Mouse (Mus musculus): Measurements from ENCODE around the gene Slc35a5. TPM values are rescaled to one million over a fixed set of nuclear protein-coding genes. Genes with fewer than 3 reads are reported as not detected.

The Slc35a5 gene
- polyA plus RNA-seq, 1 experiment from 2014 or later, result 27.8 TPM

DNA sequence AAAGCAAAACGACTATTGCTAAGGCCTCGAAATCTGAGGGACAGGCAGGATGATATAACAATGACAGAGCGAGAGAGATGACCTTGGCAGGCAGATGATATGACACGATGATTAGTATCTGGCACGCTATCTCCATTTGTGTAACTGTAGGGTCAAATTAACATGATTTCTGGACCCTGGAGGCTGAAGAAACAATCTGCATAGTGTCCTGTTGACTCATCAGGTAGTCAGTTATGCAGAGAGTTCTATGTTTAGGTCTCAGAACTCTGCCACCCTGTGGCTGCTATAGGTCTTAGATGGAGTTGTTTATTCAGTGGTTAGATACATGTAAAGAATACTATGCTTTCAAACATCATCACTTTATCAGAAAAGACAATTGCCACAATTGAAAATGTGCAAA is 16.8 kb downstream of the Slc35a5 start:
- H3K27ac ChIP-seq, result no peak overlapping the region
- no peak overlapping the region for H3K4me3 ChIP-seq (ENCODE audit: inconsistent target)
- peaks cover 30% of the 10 kb centered on the region for H3K36me3 ChIP-seq (ENCODE audit: inconsistent target)
- WGBS (ENCODE audit: missing documents), result 98% methylated on average over 5 of the region's 5 CpGs
- H3K79me2 ChIP-seq (ENCODE audit: inconsistent target), result no peaks in the 10 kb centered on the region

DNA sequence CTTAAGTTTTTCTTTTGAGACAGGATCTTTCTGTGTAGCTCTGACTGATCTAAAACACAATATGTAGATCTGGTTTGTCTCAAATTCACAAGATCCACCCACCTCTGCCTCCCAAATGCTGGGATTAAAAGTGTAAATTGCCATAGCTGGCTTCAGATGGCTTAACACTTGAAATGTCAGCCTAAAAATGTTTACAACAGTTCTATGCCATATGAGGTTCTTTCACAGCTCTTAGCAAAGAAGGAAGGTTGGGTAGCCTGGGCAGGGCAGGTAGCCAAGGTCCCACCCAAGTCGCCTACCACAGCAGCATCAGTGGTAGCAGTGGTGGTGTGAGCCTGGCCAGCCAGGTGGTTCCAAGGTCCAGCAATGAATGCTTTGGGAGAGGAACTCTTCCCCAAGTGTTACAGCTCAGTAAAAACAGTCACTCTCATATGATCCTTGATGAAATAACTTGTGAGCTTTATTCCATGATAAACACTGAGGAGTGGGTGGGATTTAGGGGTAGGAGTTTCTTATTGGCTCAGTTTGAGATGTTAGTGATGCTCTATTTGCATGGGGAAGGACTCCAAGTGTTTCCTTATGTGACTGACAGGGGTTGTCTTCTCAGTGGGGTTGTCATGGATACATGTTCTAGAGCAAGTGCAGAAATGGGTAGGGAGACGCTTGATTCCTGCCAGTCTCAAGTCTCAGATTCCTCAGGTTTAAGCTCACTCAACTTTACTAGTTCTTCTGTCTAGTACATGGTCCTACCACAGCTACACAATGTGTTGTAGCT is 30.4 kb downstream of the Slc35a5 start:
- Histone ChIP-seq H3K36me3 (ENCODE audit: inconsistent target) (no peaks in the 10 kb centered on the region), H3K79me2 (ENCODE audit: inconsistent target) (no peaks in the 10 kb centered on the region), H3K4me3 (ENCODE audit: inconsistent target) (no peak overlapping the region), H3K27ac (no peak overlapping the region)
- 94% methylated on average over 2 of the region's 2 CpGs for WGBS (ENCODE audit: missing documents)

DNA sequence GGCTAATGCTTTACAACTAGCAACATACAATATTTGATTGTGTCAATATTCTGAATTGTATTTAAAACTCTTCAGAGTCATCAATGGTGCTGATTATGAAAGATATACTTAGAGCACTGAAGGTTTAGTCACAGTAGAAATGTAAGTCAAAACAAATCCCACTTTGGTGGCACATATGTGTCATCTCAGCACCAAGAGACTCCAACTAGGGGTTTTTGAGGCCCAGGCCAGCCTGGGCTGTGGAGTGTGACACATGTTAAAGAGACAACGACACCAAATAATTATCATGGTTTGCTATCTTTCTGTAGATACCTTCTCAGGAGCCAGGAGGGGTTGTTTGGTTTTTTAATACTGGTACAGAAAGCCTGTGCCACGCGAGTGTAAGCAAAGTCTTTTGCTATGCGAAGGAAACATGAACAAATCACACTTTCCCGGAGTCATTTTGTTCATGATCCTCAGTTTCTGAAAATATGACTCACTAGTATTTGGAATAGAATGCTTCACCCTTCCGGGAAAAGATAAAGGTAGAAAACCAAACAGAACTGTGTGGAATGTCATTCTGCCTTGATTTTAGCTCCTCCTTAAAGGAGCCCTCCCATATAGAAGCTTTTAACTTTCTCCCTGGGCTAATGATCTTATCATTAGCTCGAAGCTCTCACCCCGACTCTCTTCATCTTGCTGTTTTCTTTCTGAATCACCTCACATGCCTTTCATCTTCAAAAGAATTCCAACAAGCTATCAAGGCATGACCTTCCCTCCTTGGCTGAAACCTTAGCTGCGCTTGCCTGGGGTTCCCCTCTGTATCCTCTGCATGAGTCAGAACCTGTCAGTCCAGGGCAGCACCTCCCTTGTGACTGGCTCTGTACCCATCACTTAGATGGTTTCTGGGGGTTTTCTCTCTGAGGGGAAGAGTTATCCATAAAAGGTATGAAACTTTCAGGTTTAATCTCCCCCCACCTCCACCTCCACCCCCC is 34.0 kb downstream of the Slc35a5 start:
- H3K27ac ChIP-seq, result no peak overlapping the region
- no peak overlapping the region for H3K4me3 ChIP-seq (ENCODE audit: inconsistent target)
- H3K79me2 ChIP-seq (ENCODE audit: inconsistent target), result no peaks in the 10 kb centered on the region
- WGBS (ENCODE audit: missing documents), result 84% methylated on average over 9 of the region's 9 CpGs
- no peaks in the 10 kb centered on the region for H3K36me3 ChIP-seq (ENCODE audit: inconsistent target)

DNA sequence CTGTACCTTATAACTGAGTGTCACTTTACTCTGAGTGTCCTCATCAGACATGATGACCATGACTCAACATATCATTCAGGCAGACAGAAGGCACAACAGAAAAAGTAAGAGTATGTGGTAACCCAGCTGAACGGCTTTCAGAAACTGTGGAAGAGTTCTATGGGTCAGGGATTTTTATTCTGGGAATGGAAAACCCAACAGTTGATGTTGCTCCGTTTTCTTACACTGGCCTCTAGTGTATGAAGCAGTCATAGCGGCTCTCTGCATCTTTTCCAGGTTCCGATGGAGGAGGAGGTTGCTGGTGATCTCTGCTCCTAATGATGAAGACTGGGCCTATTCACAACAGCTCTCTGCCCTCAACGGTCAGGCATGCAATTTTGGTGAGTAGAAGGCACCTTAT is 35.9 kb downstream of the Slc35a5 start:
- H3K36me3 ChIP-seq (ENCODE audit: inconsistent target), result no peaks in the 10 kb centered on the region
- no peak overlapping the region for H3K4me3 ChIP-seq (ENCODE audit: inconsistent target)
- H3K27ac ChIP-seq, result no peak overlapping the region
- WGBS (ENCODE audit: missing documents), result 81% methylated on average over 5 of the region's 5 CpGs
- H3K79me2 ChIP-seq (ENCODE audit: inconsistent target), result no peaks in the 10 kb centered on the region

DNA sequence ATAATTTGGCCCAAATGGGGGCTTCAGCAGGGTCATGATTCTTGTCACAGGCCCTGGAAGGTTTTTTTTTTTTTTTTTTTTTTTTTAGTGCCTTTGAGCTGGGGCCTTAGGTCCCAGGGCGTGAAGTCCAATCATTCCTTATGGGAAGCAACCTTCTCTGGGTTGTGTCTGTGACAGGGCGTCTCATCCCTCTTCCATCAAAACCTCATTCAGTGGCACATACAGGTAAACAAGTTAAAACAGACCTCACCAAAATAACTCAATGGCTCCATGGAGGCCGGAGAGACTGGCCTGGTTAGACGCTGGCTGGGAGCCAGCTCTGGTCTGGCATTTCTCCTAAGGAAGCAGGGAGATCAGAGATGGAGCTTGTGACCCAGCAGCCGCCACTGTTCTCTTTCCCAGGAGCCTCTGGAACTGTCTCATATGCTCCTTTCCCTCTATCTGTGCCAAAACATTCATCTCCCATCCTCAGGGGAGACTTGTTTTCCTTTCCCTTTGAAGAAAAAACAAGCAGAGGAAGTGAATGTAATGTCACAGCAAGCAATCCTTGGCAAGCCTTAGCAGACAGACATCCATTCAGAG is 37.6 kb downstream of the Slc35a5 start:
- no peaks in the 10 kb centered on the region for H3K36me3 ChIP-seq (ENCODE audit: inconsistent target)
- H3K27ac ChIP-seq, result no peak overlapping the region
- no peak overlapping the region for H3K4me3 ChIP-seq (ENCODE audit: inconsistent target)
- 90% methylated on average over 5 of the region's 5 CpGs for WGBS (ENCODE audit: missing documents)
- H3K79me2 ChIP-seq (ENCODE audit: inconsistent target), result no peaks in the 10 kb centered on the region

DNA sequence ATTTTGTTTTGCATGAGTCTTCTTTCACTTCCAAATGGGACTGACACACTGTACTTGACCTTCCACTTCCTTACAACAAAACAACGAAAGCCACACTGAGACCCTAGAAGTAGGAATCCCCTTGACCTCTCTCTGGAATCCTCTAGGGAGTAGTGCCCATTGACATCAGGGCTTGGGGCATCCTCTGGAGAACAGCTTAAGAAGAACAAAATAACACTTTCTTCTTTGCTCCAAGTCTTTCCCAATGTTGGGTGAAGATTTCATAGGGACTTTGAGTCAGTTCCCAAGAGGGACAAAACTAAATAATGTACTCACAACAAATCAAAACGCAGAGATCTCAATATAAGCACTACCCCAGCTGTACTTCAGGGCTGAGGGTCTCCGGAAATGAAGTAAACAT is 39.7 kb downstream of the Slc35a5 start:
- 94% methylated on average over 3 of the region's 3 CpGs for WGBS (ENCODE audit: missing documents)
- Histone ChIP-seq H3K27ac (no peak overlapping the region), H3K79me2 (ENCODE audit: inconsistent target) (no peaks in the 10 kb centered on the region), H3K36me3 (ENCODE audit: inconsistent target) (no peaks in the 10 kb centered on the region), H3K4me3 (ENCODE audit: inconsistent target) (no peak overlapping the region)

DNA sequence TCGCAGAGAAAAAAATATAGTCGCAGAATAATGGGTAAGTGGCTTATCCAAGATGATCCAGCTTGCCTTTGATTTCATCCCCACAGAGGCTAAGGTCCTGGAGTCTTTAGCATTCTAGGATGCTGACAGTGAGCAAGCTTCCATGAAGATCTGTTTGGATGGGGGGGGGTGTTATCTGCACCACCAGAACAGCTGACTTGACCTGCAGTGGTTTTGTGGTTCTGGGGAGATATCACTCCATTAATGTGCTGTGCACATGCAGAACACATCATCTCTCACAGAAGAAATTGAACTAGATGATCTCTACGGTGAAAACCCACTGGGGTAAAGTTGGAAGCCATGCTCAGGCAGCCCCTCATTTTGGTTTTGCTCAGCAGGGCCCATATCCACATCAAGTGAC is 41.3 kb downstream of the Slc35a5 start:
- Histone ChIP-seq H3K79me2 (ENCODE audit: inconsistent target) (no peaks in the 10 kb centered on the region), H3K27ac (no peak overlapping the region), H3K36me3 (ENCODE audit: inconsistent target) (no peaks in the 10 kb centered on the region), H3K4me3 (ENCODE audit: inconsistent target) (no peak overlapping the region)
- WGBS (ENCODE audit: missing documents), result 88% methylated on average over 3 of the region's 3 CpGs

DNA sequence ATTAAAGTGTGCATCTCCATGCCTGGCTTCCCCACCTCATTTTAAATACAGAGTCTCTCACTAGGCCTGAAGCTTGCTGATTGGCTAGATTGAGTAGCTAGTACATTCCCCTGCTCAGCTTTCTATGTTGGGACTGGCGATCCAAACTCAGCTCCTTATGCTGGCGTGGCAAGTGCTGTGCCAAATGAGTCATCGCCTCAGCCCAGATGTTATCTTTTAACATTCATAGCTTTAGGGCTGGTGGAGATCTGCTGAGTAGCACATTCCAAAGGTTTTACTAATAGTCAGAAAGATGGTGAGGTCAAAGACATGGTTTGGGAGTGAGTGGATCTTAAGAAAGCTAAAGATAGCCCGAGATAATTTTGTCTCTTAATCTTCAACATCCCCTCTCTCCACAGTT is 48.0 kb downstream of the Slc35a5 start:
- no peaks in the 10 kb centered on the region for H3K36me3 ChIP-seq (ENCODE audit: inconsistent target)
- WGBS (ENCODE audit: missing documents), result 64% methylated on average over 4 of the region's 4 CpGs

DNA sequence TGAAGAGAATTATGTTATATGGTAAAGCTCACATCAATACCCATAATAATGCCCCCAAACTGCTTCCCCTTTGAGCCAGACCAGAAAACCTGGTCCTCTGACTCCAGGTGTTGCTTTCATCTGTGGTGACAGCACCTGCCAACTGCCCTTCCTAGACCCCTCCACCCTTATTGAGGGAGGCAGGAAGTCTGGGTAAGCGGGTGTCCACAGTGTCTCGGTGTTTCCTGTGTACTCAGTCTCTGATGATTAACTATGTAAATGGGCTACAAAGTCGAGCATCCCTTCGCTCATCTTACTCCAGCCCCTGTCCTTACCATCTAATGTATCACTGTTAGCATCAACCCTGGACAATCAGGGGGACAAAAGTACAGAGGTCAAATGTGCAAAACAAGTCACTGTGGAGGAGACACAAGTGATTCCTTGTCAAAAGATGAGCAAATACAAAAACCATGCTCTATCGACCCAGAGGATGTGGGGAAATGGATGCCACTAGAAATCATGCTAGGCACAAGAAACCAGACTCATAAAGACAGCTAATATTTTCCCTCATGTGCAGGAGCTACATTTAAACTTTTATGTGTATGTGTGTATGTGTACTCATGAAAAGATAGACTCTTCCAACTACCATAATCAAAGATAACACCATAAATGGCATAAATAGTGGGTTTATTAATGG is 50.2 kb downstream of the Slc35a5 start:
- no peaks in the 10 kb centered on the region for H3K36me3 ChIP-seq (ENCODE audit: inconsistent target)
- 55% methylated on average over 5 of the region's 5 CpGs for WGBS (ENCODE audit: missing documents)
- no peak overlapping the region for H3K27ac ChIP-seq
- no peaks in the 10 kb centered on the region for H3K79me2 ChIP-seq (ENCODE audit: inconsistent target)
- H3K4me3 ChIP-seq (ENCODE audit: inconsistent target), result no peak overlapping the region

More for the DNA sequence above, 48.0 kb downstream of the Slc35a5 start:
- no peaks in the 10 kb centered on the region for H3K79me2 ChIP-seq (ENCODE audit: inconsistent target)
- H3K4me3 ChIP-seq (ENCODE audit: inconsistent target), result no peak overlapping the region
- no peak overlapping the region for H3K27ac ChIP-seq

DNA sequence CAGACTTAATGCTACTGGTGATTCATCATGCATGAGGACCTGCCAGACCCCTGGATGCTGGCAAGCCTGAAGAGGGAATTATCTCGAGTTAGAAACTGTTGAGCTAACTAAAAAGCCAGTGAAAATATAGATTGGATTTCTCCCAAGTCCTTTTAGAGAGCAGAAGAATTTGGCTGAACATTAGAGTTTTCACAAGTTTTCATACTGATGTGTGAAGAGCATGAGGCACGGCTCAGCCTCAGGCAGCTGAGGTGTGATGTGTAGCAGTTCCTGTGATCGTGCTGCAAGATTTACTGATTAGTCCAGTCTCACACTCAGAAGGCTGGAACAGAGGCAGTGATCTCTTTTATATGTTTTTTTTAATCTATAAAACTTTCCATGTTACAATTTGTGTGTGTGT is 53.5 kb downstream of the Slc35a5 start:
- H3K4me3 ChIP-seq (ENCODE audit: inconsistent target), result no peak overlapping the region
- 83% methylated on average over 3 of the region's 3 CpGs for WGBS (ENCODE audit: missing documents)
- H3K27ac ChIP-seq, result no peak overlapping the region
- H3K79me2 ChIP-seq (ENCODE audit: inconsistent target), result no peaks in the 10 kb centered on the region
- no peaks in the 10 kb centered on the region for H3K36me3 ChIP-seq (ENCODE audit: inconsistent target)

DNA sequence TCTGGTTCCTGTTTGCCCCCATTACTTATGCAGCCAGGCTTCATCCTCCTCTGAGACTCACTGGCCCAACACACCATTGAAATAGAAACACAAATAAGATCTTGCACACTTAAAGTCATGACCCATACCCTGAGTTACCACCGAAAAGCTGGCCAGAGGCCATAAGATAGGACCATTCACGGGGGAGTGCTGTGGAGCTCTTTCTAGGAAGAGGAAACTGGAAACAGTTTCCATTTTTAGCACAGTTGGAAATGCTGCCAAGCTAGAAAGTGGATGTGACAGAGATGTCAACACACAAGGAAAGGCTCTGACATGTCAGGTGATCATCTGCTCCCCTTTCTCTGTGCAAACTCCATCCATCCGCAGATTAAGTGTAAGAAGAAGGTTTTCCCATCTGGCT is 57.6 kb downstream of the Slc35a5 start:
- WGBS (ENCODE audit: missing documents), result 63% methylated on average over 3 of the region's 3 CpGs

DNA sequence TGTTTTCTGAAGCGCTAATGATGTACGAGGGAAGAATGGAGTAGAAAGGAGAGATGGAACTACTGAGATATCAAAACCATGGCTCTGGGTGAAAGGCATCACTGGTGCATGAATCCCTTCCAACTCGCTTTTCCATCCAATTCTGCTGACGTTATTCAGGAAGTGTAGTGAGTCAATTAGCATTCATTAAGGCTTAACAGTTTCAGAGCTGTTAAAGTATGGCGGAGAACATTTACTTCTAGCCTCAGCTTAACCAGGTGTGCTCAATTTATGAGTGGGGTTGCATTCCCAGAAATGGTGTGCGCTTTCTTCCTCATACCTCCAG is 59.7 kb downstream of the Slc35a5 start:
- no peaks in the 10 kb centered on the region for H3K36me3 ChIP-seq (ENCODE audit: inconsistent target)
- H3K79me2 ChIP-seq (ENCODE audit: inconsistent target), result no peaks in the 10 kb centered on the region
- WGBS (ENCODE audit: missing documents), result 89% methylated on average over 6 of the region's 6 CpGs
- no peak overlapping the region for H3K4me3 ChIP-seq (ENCODE audit: inconsistent target)
- no peak overlapping the region for H3K27ac ChIP-seq

More for the DNA sequence above, 57.6 kb downstream of the Slc35a5 start:
- H3K27ac ChIP-seq, result no peak overlapping the region
- H3K79me2 ChIP-seq (ENCODE audit: inconsistent target), result no peaks in the 10 kb centered on the region
- H3K4me3 ChIP-seq (ENCODE audit: inconsistent target), result no peak overlapping the region
- no peaks in the 10 kb centered on the region for H3K36me3 ChIP-seq (ENCODE audit: inconsistent target)

DNA sequence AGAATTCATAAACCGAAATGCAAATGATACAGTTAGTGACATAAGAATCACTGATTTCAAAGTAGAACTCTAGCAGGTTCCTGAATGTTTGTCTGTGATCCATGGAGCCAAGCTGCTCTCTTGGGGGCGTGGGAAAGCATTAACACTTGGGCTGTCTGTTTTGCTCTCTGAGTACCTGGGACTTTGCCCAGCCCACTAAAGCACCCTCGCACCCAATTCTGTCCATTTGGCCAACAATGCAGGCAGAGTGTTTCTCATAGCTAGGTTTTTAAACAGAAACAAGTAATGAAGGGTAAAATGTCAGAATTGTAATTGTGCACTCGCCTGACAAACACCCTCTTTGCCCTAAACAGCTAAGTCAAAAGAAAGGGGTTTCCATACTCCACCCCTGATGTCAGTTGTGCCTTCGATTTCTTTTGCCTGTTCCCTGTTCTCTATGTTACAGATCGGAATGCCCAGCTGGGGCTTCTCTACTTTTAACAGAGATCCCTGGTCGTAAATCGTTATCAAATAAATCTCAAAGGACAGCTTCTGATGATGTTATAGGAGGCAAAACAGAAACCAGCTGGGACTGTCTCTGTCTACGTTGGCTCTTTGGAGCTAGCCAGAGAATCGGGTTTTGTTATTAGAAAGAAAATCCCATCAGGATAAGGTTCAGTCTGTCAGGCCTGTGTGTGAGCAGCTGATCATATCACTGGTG is 60.2 kb downstream of the Slc35a5 start:
- no peaks in the 10 kb centered on the region for H3K79me2 ChIP-seq (ENCODE audit: inconsistent target)
- H3K36me3 ChIP-seq (ENCODE audit: inconsistent target), result no peaks in the 10 kb centered on the region
- 97% methylated on average over 10 of the region's 10 CpGs for WGBS (ENCODE audit: missing documents)
- no peak overlapping the region for H3K4me3 ChIP-seq (ENCODE audit: inconsistent target)
- H3K27ac ChIP-seq, result no peak overlapping the region

DNA sequence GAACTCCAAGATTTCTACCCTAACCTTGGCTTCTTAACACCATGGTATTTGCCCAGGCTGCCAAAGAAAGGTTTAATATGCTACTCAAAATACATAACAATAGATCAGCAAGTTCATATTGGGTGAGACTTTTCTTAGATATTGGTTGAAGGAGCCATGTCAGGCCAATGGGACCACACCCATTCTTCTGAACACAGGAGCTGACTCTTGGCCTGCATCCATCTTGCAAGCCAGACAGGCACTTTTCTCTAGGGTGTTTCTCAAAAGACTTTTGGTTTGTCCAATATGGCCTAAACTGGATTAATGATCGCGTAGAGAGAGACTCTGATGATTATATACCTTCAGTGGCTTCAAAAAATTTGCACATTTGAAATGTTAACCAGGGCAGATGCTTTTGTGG is 61.0 kb downstream of the Slc35a5 start:
- H3K36me3 ChIP-seq (ENCODE audit: inconsistent target), result no peaks in the 10 kb centered on the region
- H3K27ac ChIP-seq, result no peak overlapping the region
- H3K79me2 ChIP-seq (ENCODE audit: inconsistent target), result no peaks in the 10 kb centered on the region
- 94% methylated on average over 2 of the region's 2 CpGs for whole genome bisulfite sequencing (ENCODE audit: missing documents)
- H3K4me3 ChIP-seq (ENCODE audit: inconsistent target), result no peak overlapping the region
